Mouse (Mus musculus): ENCODE data around the gene Prelid1. TPM values are rescaled to one million over a fixed set of nuclear protein-coding genes. Genes with fewer than 3 reads are reported as not detected.

The Prelid1 gene
- total and polyA plus RNA-seq, 3 experiments, result 203 to 630 TPM; not detected in 1

DNA sequence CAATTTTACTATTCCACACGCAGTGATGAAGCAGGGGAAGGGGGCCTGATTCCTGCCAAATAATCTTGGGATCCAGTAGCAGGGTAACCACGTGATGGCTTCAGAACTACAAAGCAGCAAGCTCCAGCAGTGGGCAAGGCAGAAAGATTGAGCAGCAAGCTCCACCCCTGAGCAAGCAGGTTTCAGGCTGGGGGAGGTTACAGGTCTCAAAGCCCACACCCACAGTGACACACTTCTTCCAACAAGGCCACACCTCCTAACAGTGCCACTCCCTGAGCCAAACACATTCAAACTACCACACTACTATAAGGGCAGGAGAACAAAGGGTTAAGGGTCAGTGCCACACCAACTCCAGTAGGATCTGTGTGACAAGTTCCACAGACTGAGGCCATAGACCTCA, 19.0 kb downstream of the Prelid1 start:
- no peaks in the 10 kb centered on the region for H3K36me3 ChIP-seq (ENCODE audit: control insufficient read depth in 1 of 2, insufficient read depth in 2 of 2, low read length in 2 of 2)
- TF ChIP-seq CHD1 (IDR thresholded peaks at IDR 0.05; ENCODE audit: low read depth, low read length) (no peak), MXI1 (IDR thresholded peaks at IDR 0.05; ENCODE audit: low read depth, low read length) (0 out of 2 replicates have a peak, but pooled peaks have one; percentile 22)
- H3K27ac ChIP-seq (ENCODE audit: control insufficient read depth, low read depth, low read length), result no peak overlapping the region
- H3K9me3 ChIP-seq (replicated peaks; ENCODE audit: insufficient read depth, low read length), result no peaks in the 10 kb centered on the region
- no peaks in the 10 kb centered on the region for H3K27me3 ChIP-seq (ENCODE audit: control insufficient read depth in 1 of 2, insufficient read depth in 2 of 2, low read length in 2 of 2)
- no peak overlapping the region for H3K9ac ChIP-seq (ENCODE audit: control insufficient read depth, low read depth, low read length, poor library complexity, severe bottlenecking)
- H3K4me1 ChIP-seq (ENCODE audit: control insufficient read depth in 1 of 2, insufficient read depth in 2 of 2, low read length in 2 of 2), result 0 out of 4 replicates have a peak, but pooled peaks cover 0 to 3% of the 10 kb centered on the region in 2 experiments
- no peak for DNase-seq (ENCODE audit: low read depth, low spot score)
- no peak overlapping the region for H3K4me3 ChIP-seq (ENCODE audit: control insufficient read depth in 1 of 2, insufficient read depth in 1 of 2, low read depth in 2 of 2, low read length in 2 of 2)
- no peaks in the 10 kb centered on the region for H3K79me2 ChIP-seq (ENCODE audit: control insufficient read depth, insufficient read depth, low read length, poor library complexity)

DNA sequence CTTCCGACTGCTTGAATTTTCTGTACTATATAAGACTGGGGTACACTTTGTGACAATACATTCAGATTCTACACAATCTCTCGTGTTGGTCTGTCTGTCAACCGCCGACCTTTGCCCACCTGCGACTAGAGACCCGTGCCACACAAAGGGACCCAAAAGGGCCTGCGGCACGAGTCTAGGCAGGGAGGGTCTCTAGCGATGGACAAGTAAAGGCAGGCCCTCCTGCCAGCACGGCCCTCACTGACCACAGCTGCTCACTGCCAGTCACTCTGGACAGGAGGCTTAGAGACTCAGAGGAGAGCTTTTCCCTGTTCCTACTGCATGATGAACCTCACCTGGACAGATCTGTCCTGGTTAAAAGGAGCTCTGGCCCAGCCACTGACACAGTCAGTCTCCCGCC, 22.2 kb downstream of the Prelid1 start:
- Histone ChIP-seq H3K4me3 (ENCODE audit: control insufficient read depth in 1 of 2, insufficient read depth in 1 of 2, low read depth in 2 of 2, low read length in 2 of 2) (no peak overlapping the region), H3K79me2 (ENCODE audit: control insufficient read depth, insufficient read depth, low read length, poor library complexity) (no peaks in the 10 kb centered on the region), H3K27me3 (ENCODE audit: control insufficient read depth in 1 of 2, insufficient read depth in 2 of 2, low read length in 2 of 2) (no peaks in the 10 kb centered on the region), H3K9me3 (replicated peaks; ENCODE audit: insufficient read depth, low read length) (no peaks in the 10 kb centered on the region), H3K27ac (ENCODE audit: control insufficient read depth, low read depth, low read length) (no peak overlapping the region), H3K36me3 (ENCODE audit: control insufficient read depth in 1 of 2, insufficient read depth in 2 of 2, low read length in 2 of 2) (no peaks in the 10 kb centered on the region; a peak in 1 of 4 replicates), H3K9ac (ENCODE audit: control insufficient read depth, low read depth, low read length, poor library complexity, severe bottlenecking) (no peak overlapping the region), H3K4me1 (ENCODE audit: control insufficient read depth in 1 of 2, insufficient read depth in 2 of 2, low read length in 2 of 2) (0 out of 4 replicates have a peak, but pooled peaks cover 0 to 3% of the 10 kb centered on the region in 2 experiments)
- TF ChIP-seq RAD21 (IDR thresholded peaks at IDR 0.05; ENCODE audit: low read depth, low read length) (no peak), CTCF (IDR thresholded peaks at IDR 0.05 in 2 of 3, conservative IDR thresholded peaks at IDR 0.05 in 1 of 3; ENCODE audit: control insufficient read depth in 1 of 3, insufficient read depth in 1 of 3, low read depth in 2 of 3, low read length in 3 of 3, poor library complexity in 1 of 3, severe bottlenecking in 1 of 3) (no peak), POLR2AphosphoS2 (IDR thresholded peaks at IDR 0.05; ENCODE audit: low read length) (peak; percentile 50; the same call in 1 of the 2 replicates), NRF1 (IDR thresholded peaks at IDR 0.05; ENCODE audit: insufficient read depth, low read depth, low read length, poor library complexity, severe bottlenecking) (no peak), EP300 (IDR thresholded peaks at IDR 0.05; ENCODE audit: low read depth in 1 of 2, low read length in 2 of 2) (no peak), MXI1 (IDR thresholded peaks at IDR 0.05; ENCODE audit: low read depth, low read length) (no peak), GABPA (IDR thresholded peaks at IDR 0.05; ENCODE audit: low read depth, low read length) (no peak)
- DNase-seq (ENCODE audit: low read depth, low spot score), result no peak

DNA sequence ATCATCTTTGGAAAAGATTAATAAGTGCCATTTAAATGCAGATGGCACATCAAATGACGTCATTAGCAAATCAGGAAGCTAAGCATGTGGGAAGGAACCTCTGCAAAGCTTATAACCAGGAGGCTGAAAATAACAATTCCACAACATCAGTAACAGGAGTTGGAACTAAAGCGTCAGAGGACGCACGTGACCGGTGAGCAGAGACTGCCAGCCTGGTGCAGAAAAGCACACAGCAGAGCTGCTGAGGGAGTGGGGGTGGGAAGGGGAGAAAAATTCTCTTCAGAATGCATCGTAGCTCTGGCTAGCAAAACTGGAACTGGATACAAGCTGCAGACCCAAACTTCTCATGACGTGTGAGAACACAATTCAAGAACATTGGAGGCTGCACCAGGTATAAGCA, 24.0 kb downstream of the Prelid1 start:
- Histone ChIP-seq H3K36me3 (ENCODE audit: control insufficient read depth in 1 of 2, insufficient read depth in 2 of 2, low read length in 2 of 2) (peaks cover 0 to 6% of the 10 kb centered on the region in 2 experiments; a peak in 2 of 4 replicates), H3K4me3 (ENCODE audit: control insufficient read depth in 1 of 2, insufficient read depth in 1 of 2, low read depth in 2 of 2, low read length in 2 of 2) (no peak overlapping the region), H3K79me2 (ENCODE audit: control insufficient read depth, insufficient read depth, low read length, poor library complexity) (no peaks in the 10 kb centered on the region), H3K9me3 (replicated peaks; ENCODE audit: insufficient read depth, low read length) (no peaks in the 10 kb centered on the region), H3K27ac (ENCODE audit: control insufficient read depth, low read depth, low read length) (no peak overlapping the region), H3K4me1 (ENCODE audit: control insufficient read depth in 1 of 2, insufficient read depth in 2 of 2, low read length in 2 of 2) (0 out of 4 replicates have a peak, but pooled peaks cover 0 to 3% of the 10 kb centered on the region in 2 experiments), H3K27me3 (ENCODE audit: control insufficient read depth in 1 of 2, insufficient read depth in 2 of 2, low read length in 2 of 2) (no peaks in the 10 kb centered on the region), H3K9ac (ENCODE audit: control insufficient read depth, low read depth, low read length, poor library complexity, severe bottlenecking) (no peak overlapping the region)
- no peak for TF ChIP-seq GABPA (IDR thresholded peaks at IDR 0.05; ENCODE audit: low read depth, low read length)
- DNase-seq (ENCODE audit: low read depth, low spot score), result no peak

DNA sequence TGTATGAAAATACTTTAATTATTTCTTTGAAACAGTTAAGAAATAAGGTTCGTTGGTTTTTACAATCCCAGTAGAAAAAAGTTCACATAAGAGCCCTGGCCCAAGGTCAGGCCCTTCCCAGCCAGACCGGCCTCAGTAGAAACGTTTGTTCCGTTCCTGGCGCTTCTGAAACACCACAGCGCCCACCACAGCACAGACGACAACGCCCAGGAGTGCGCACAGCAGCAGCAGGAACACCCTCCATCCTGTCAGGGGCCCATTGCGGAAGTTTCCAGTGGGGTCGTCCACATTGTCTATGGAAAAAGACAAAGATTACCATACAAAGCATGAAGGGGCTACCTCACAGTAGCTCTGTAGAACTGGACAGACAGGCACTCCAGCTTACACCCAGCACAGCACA, 26.4 kb downstream of the Prelid1 start:
- no peaks in the 10 kb centered on the region for H3K79me2 ChIP-seq (ENCODE audit: control insufficient read depth, insufficient read depth, low read length, poor library complexity)
- DNase-seq (ENCODE audit: low read depth, low spot score), result no peak
- no peaks in the 10 kb centered on the region for H3K4me1 ChIP-seq (ENCODE audit: control insufficient read depth in 1 of 2, insufficient read depth in 2 of 2, low read length in 2 of 2)
- no peak overlapping the region for H3K4me3 ChIP-seq (ENCODE audit: control insufficient read depth in 1 of 2, insufficient read depth in 1 of 2, low read depth in 2 of 2, low read length in 2 of 2)
- no peak overlapping the region for H3K27ac ChIP-seq (ENCODE audit: control insufficient read depth, low read depth, low read length)
- H3K27me3 ChIP-seq (ENCODE audit: control insufficient read depth in 1 of 2, insufficient read depth in 2 of 2, low read length in 2 of 2), result no peaks in the 10 kb centered on the region
- TF ChIP-seq ETS1 (IDR thresholded peaks at IDR 0.05; ENCODE audit: low read depth, low read length) (no peak), USF1 (IDR thresholded peaks at IDR 0.05; ENCODE audit: low read depth, low read length) (no peak), POLR2A (IDR thresholded peaks at IDR 0.05; ENCODE audit: control insufficient read depth in 1 of 2, insufficient read depth in 1 of 2, low read depth in 1 of 2, low read length in 2 of 2, poor library complexity in 1 of 2) (no peak), ZKSCAN1 (IDR thresholded peaks at IDR 0.05; ENCODE audit: low read depth, low read length) (no peak), SIN3A (IDR thresholded peaks at IDR 0.05; ENCODE audit: low read length) (no peak), MEF2A (IDR thresholded peaks at IDR 0.05; ENCODE audit: extremely low read depth, insufficient replicate concordance, low read depth, low read length, poor library complexity, severe bottlenecking) (no peak), UBTF (IDR thresholded peaks at IDR 0.05; ENCODE audit: borderline replicate concordance, insufficient read depth, low read depth, low read length) (no peak), CHD1 (IDR thresholded peaks at IDR 0.05; ENCODE audit: low read depth, low read length) (no peak), MAZ (IDR thresholded peaks at IDR 0.05; ENCODE audit: low read depth, low read length) (no peak), RCOR1 (IDR thresholded peaks at IDR 0.05; ENCODE audit: low read depth, low read length) (no peak), TBP (IDR thresholded peaks at IDR 0.05; ENCODE audit: low read depth, low read length) (no peak), KAT2A (conservative IDR thresholded peaks at IDR 0.05; ENCODE audit: low read depth, low read length) (no peak), E2F4 (IDR thresholded peaks at IDR 0.05; ENCODE audit: borderline replicate concordance, low read depth, low read length) (no peak)
- H3K9ac ChIP-seq (ENCODE audit: control insufficient read depth, low read depth, low read length, poor library complexity, severe bottlenecking), result no peak overlapping the region
- no peaks in the 10 kb centered on the region for H3K9me3 ChIP-seq (replicated peaks; ENCODE audit: insufficient read depth, low read length)
- H3K36me3 ChIP-seq (ENCODE audit: control insufficient read depth in 1 of 2, insufficient read depth in 2 of 2, low read length in 2 of 2), result peaks cover 0 to 9% of the 10 kb centered on the region in 2 experiments; a peak in 2 of 4 replicates

All from MEL (cell line).